In the genomic region with DNA sequence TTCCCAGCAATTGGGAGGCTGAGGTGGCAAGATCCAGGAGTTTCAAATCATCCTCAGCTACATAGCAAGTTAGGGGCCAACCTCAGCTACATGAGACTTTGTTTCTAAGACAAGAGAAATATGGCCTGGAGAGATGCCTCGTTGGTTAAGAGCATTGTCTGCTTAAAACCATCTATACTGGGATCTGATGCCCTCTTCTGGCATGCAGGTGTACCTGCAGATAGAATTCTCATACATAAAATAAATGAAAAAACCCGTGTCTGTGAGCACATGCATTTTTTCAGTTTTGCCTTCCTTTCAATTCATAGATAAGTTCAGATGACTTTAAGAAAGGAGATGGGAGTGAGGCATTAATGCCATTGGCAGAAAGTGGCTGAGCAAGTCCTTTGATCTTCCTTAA, we compare ENCODE assay signal across 8 mouse cellular contexts. TPM values are rescaled to one million over a fixed set of nuclear protein-coding genes. Genes with fewer than 3 reads are reported as not detected.
DNase-seq lines count a peak whose midpoint lies in the region; ATAC-seq and TF ChIP-seq lines count a peak whose summit lies in the region.
"Had no signal": no experiment of that assay in that cellular context is flagged by ENCODE, and none has a peak within 500 bp of the region (broad histone marks: within the 10 kb centered on the region; RNA-seq: fewer than 3 reads in every experiment).

No protein-coding gene starts in this region.

- WGBS in kidney, embryonic 14.5 days, result 14% methylated on average over 2 of the region's 2 CpGs

- no peak overlapping the region for H3K4me2 ChIP-seq in kidney, embryonic 14.5 days (replicated peaks; ENCODE audit: low read depth, low read length)
- H3K4me2 ChIP-seq: liver, embryonic 13.5 days had no signal

- intact Hi-C loops in left cerebral cortex, postnatal 10 days (cut with DNase I), result loop anchor here (5.0 kb wide), 1 partner anchor 93 kb away; a partner anchor contains a TSS

- H3K4me3 ChIP-seq in kidney, embryonic 14.5 days (ENCODE audit: low read length), result no peak overlapping the region
- no peak overlapping the region for H3K4me3 ChIP-seq in MEL (ENCODE audit: control insufficient read depth in 1 of 2, insufficient read depth in 1 of 2, low read depth in 2 of 2, low read length in 2 of 2)
- H3K4me3 ChIP-seq: liver, embryonic 13.5 days had no signal

- H3K27me3 ChIP-seq in kidney, embryonic 14.5 days (ENCODE audit: control insufficient read depth, insufficient read depth, low read length), result no peaks in the 10 kb centered on the region
- H3K27me3 ChIP-seq in MEL (ENCODE audit: control insufficient read depth in 1 of 2, insufficient read depth in 2 of 2, low read length in 2 of 2), result no peaks in the 10 kb centered on the region
- H3K27me3 ChIP-seq: liver, embryonic 13.5 days had no signal

- no peaks in the 10 kb centered on the region for H3K79me2 ChIP-seq in MEL (ENCODE audit: control insufficient read depth, insufficient read depth, low read length, poor library complexity)

- TF ChIP-seq POLR2A in MEL (IDR thresholded peaks at IDR 0.05; ENCODE audit: control insufficient read depth in 1 of 2, insufficient read depth in 1 of 2, low read depth in 1 of 2, low read length in 2 of 2, poor library complexity in 1 of 2), result no peak

- no peak for TF ChIP-seq EP300 in MEL (IDR thresholded peaks at IDR 0.05; ENCODE audit: low read depth in 1 of 2, low read length in 2 of 2)

- no peak overlapping the region for H3K9ac ChIP-seq in kidney, embryonic 14.5 days (ENCODE audit: low read depth, low read length)
- H3K9ac ChIP-seq in MEL (ENCODE audit: control insufficient read depth, low read depth, low read length, poor library complexity, severe bottlenecking), result no peak overlapping the region
- H3K9ac ChIP-seq: liver, embryonic 13.5 days had no signal

- TF ChIP-seq CTCF in MEL (IDR thresholded peaks at IDR 0.05 in 2 of 3, conservative IDR thresholded peaks at IDR 0.05 in 1 of 3; ENCODE audit: control insufficient read depth in 1 of 3, insufficient read depth in 1 of 3, low read depth in 2 of 3, low read length in 3 of 3, poor library complexity in 1 of 3, severe bottlenecking in 1 of 3), result peak; percentile 14 to 68 (median 58); a peak in 5 of 6 replicates

- H3K36me3 ChIP-seq in kidney, embryonic 14.5 days (ENCODE audit: control insufficient read depth, insufficient read depth, low read length), result peaks cover 2% of the 10 kb centered on the region; the same call in 1 of the 2 replicates
- H3K36me3 ChIP-seq in MEL (ENCODE audit: control insufficient read depth in 1 of 2, insufficient read depth in 2 of 2, low read length in 2 of 2), result peaks cover 0 to 13% of the 10 kb centered on the region in 2 experiments; a peak in 2 of 4 replicates

- no peaks in the 10 kb centered on the region for H3K9me3 ChIP-seq in kidney, embryonic 14.5 days (ENCODE audit: control insufficient read depth, low read length)
- no peaks in the 10 kb centered on the region for H3K9me3 ChIP-seq in MEL (replicated peaks; ENCODE audit: insufficient read depth, low read length)
- H3K9me3 ChIP-seq: liver, embryonic 13.5 days had no signal

- no peak overlapping the region for H3K27ac ChIP-seq in kidney, embryonic 14.5 days (ENCODE audit: low read depth, low read length)
- no peak overlapping the region for H3K27ac ChIP-seq in MEL (ENCODE audit: control insufficient read depth, low read depth, low read length)
- H3K27ac ChIP-seq: liver, embryonic 13.5 days had no signal

- no peaks in the 10 kb centered on the region for H3K4me1 ChIP-seq in kidney, embryonic 14.5 days (ENCODE audit: control insufficient read depth, insufficient read depth, low read length)
- H3K4me1 ChIP-seq in MEL (ENCODE audit: control insufficient read depth in 1 of 2, insufficient read depth in 2 of 2, low read length in 2 of 2), result peaks cover 0 to 7% of the 10 kb centered on the region in 2 experiments; a peak in 2 of 4 replicates

- DNase-seq in kidney, adult 18-20 months, result peak; percentile 6
- DNase-seq in CD4-positive helper T cell, adult 2 months (ENCODE audit: low read depth, low spot score), result peak; percentile 57
- DNase-seq in MEL (ENCODE audit: low read depth, low spot score), result peak; percentile 70
- DNase-seq in kidney, postnatal 36 days, result peak; percentile 24 to 32
- no peak for DNase-seq in layer of hippocampus, postnatal 25 days (ENCODE audit: extremely low spot score in 1 of 2, low spot score in 1 of 2)
- DNase-seq in left cerebral cortex, postnatal 10 days (ENCODE audit: extremely low spot score in 1 of 2, low spot score in 2 of 2), result no peak
- DNase-seq: liver, embryonic 13.5 days had no signal

- TF ChIP-seq RAD21 in MEL (IDR thresholded peaks at IDR 0.05; ENCODE audit: low read depth, low read length), result peak; percentile 68

- no peak for ATAC-seq in kidney, embryonic 14.5 days (ENCODE audit: low FRiP score, low TSS enrichment)

TF ChIP-seq in MEL, 35 proteins besides CTCF, POLR2A, EP300 and RAD21:
- TF ChIP-seq MYC (IDR thresholded peaks at IDR 0.05; ENCODE audit: low read depth, low read length), result 0 out of 2 replicates have a peak, but pooled peaks have one; percentile 41
- no peak for TF ChIP-seq GATA1 (IDR thresholded peaks at IDR 0.05; ENCODE audit: low read depth, low read length)
- TF ChIP-seq UBTF (IDR thresholded peaks at IDR 0.05; ENCODE audit: borderline replicate concordance, insufficient read depth, low read depth, low read length), result no peak
- TF ChIP-seq ZC3H11A (IDR thresholded peaks at IDR 0.05; ENCODE audit: low read depth, low read length), result peak; percentile 63
- peak; percentile 75 for TF ChIP-seq SMC3 (IDR thresholded peaks at IDR 0.05; ENCODE audit: low read depth, low read length)

RNA-seq across cellular contexts. Expression of a gene that starts 19.6 kb away (rescaled TPM):
- 9.0 and 11.3 TPM in 2 replicates for polyA plus RNA-seq in kidney, embryonic 14.5 days (2014; fragmentation: Nextera tagmentation; extraction: Ambion mirVana)
- total RNA-seq in MEL (2012; rRNA removed), result 3.0 and 4.9 TPM in 2 replicates
- polyA plus RNA-seq in MEL (2012; ENCODE audit: insufficient read depth in 1 of 2, insufficient read length in 2 of 2, low read depth in 1 of 2, low replicate concordance in 2 of 2, missing spikeins in 1 of 2), result 10 to 100 TPM in 1 of 2 experiments, not detected in 1; 18.1 TPM
- 10 to 100 TPM; 14.4 to 19.5 TPM for total RNA-seq in layer of hippocampus, postnatal 25 days (2021)
- 10 to 100 TPM; 27.8 to 32.0 TPM for total RNA-seq in left cerebral cortex, postnatal 10 days (2021)

RNA-seq across cellular contexts. Expression of a gene that starts 27.7 kb away (rescaled TPM):
- 1.8 and 2.3 TPM in 2 replicates for polyA plus RNA-seq in kidney, embryonic 14.5 days (2014; fragmentation: Nextera tagmentation; extraction: Ambion mirVana)
- 1.4 TPM in 2 replicates for total RNA-seq in MEL (2012; rRNA removed)
- 1 to 10 TPM in 1 of 2 experiments, not detected in 1; 2.9 TPM for polyA plus RNA-seq in MEL (2012; ENCODE audit: insufficient read depth in 1 of 2, insufficient read length in 2 of 2, low read depth in 1 of 2, low replicate concordance in 2 of 2, missing spikeins in 1 of 2)
- total RNA-seq in layer of hippocampus, postnatal 25 days (2021), result 1 to 10 TPM in 1 of 2 experiments, under 1 TPM in 1; 0.79 to 1.0 TPM
- 1 to 10 TPM; 1.1 to 1.2 TPM for total RNA-seq in left cerebral cortex, postnatal 10 days (2021)

Comparison
In these comparisons a context has a peak if more than half of its experiments do, and no peak if none do; other contexts are left out.
1. DNase-seq: peak in kidney, adult 18-20 months (single experiment), CD4-positive helper T cell, adult 2 months (single experiment), MEL (single experiment) and kidney, postnatal 36 days (2 of 2); none in layer of hippocampus, postnatal 25 days (0 of 2) and left cerebral cortex, postnatal 10 days (0 of 2).